Mouse (Mus musculus): Measurements from ENCODE around the gene Cyp2w1.

Gene Cyp2w1

DNA sequence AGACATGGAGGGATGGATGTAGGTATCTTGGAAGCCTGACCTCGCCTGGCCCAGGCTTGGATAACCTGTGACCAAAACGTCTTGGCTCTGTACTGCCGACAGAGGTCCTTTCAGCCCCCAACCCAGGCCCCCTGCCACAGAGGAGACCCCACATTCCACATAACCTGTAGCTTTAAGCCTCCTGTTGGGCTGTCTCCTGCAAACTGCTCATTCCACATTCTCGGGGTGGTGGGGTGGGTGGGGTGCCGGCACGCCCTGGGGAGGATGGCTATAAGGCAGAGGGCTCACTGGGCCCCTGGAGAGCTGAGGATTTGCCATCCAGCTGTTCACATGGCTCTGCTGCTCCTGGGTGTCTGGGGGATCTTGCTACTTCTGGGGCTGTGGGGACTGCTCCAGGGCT lies at the start of gene Cyp2w1:
TSS of gene Cyp2w1 (plus strand) at position 301 of the 400 bp plus-strand sequence.
- no peak for DNase-seq

DNA sequence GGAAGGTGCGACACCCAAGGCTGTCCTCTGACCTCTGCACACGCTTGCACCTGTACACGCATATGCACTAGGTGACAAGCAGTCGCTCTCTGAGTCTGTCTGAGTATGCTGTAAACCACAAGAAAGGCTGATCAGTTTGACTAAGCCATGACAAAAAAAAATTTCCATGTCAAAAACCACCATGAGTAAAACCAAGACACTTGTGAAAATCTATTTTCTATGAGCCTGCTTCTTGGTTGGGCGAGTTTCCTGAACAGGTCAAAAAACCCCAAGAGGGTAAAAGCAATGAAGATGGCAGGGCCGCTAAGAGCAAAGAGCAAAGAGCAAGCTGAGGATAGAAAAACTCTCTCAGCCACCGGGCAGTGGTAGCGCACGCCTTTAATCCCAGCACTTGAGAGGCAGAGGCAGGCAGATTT lies 48.8 kb upstream of the Cyp2w1 start:
- DNase-seq, result peak; percentile 24

GRCm38 (mm10) chr5:139309946-139310345 lies 42.5 kb upstream of the Cyp2w1 start:
- DNase-seq, result no peak

GRCm38 (mm10) chr5:139310477-139310876 lies 41.9 kb upstream of the Cyp2w1 start:
- no peak for DNase-seq

DNA sequence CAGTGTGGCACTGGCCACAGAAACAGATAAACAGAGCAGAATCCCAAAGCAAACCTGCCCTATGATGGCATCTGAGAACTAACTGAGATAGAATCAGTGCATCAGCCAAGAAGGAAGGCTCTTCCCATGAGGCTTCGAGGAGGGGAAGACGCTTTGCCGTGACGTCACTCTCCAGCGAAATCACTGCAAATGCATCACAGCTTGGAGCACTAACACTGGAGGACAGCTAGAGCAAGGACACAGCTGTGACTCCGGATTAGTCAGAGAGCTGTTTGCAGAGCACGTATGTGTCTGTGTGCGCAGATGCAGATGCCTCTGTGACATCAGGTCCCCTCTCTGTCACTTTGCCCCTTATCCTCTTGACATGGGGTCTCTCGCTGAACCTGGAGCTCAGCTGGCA lies 40.6 kb upstream of the Cyp2w1 start:
- DNase-seq, result no peak

- no peak for DNase-seq
Observed at GRCm38 (mm10) chr5:139313536-139313935, 38.9 kb upstream of the Cyp2w1 start.

DNA sequence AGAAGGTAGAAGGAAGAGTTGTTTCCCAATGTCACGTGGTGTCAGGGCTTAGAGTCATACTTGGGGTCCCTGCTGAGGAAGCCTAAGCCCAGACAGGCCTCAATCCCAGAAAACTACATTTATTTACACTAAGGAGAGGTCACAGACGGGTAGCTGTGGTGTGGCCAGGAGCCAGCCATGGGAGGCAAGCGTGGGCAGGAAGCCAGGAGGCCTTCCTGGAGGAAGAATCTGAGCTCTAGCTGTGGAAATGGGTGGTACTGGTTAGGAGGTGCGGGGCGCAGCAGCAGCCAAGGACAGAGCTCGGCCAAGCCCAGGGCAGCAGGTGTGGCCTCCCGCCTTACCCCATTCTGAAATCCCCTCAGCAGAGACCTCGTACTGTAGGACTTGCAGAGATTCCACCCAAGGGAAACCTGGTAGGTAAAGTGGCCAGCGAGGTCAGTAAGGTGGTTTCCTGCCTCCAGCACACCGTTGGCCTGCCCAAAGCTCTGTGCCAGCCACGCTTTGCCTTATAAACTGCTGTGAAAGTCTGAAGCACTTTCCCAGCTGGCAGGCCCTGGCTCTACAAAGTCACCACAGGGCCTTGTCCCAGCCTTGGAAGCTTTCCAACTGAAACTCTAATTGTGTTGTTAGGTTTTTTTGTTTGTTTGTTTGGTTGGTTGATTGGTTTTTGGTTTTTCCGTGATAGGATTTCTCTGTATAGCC lies 37.3 kb upstream of the Cyp2w1 start:
- no peak for DNase-seq

DNA sequence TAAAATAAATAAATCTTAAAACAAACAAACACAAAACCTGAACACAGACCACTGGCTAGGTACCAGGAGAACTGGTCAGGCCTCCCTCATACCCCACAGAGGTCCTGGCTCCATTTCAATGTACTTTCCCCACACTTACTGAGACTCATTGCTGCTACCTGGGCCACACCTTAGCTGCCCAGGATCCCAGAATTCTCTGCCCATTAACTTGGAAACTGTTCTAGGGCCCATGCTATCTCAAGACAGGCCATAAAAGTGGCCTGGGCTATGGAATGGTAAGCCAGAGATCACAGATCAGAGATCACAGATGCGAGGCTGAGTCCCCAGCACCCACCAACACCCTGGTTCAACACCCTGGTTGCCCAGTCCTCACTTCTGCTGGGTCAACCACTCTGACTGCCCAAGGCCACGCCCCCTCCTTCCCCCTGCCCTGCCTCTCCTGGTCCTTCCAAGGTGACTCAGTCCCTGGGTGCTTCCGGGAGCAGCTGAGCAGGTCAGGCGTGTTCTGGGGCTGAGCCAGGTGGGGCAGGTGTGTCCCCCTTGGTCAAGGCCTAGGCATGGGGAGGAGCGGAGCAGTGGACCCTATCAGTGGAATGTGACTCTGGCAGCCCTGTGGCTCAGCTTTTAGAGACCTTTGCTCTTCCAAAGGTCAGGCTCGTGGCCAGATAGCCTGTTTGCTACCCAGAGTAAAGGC lies 35.3 kb upstream of the Cyp2w1 start:
- DNase-seq, result no peak

DNA sequence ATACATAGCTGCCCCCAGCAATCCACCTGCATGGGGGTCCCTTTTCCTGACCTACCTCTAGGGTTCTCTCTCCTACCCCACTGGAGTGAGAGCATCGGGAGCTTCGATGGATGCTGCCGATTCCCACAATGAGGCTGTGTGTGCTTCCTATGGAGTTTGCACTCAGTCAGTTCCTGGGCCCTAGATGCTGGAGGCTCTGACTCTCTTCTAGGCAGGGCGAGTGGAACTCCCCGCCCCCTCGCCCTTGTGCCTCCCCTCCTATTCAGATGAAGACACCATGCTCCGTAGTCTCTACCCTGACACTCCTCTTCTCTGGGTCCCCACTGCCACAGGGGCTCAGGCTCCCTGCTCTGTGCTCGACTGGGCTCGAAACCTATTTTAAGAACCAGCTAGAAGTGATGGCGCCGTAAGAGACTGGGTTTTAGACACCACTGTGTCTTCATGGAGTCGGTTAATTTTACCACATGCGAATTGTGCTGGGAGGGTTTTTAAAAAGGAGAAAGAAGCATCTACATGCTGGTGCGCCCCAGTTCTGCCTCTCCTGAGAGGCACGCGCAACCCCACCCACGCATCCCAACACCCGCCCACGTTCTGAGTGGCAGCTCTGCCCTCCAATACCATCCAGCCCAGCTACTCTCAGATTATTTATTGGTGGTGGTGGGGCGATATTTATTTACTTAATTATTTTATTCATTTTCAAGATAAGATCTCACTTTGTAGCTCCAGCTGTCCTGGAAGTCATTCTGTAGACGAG lies 34.5 kb upstream of the Cyp2w1 start:
- DNase-seq, result no peak

DNA sequence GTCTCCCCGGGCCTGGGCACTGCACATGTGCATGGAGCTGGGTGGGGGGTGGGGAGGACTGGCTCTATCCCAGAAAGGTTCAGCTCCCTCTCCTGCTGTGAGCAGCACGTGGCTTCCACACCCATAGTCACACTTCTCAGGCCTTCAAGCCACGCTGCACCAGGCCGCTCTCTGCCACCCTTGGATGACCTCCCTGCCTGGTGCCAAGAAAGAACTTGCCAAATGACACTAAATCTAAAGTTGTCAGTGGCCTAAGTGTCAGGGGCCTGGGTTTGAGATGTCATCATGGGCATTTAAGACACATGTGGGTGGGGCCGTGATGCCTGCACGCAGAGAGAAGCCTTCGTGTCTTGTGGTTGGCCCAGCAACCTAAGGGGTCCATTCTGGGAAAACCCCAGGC lies 32.0 kb upstream of the Cyp2w1 start:
- no peak for DNase-seq

- no peak for DNase-seq
Observed at GRCm38 (mm10) chr5:139321331-139321730, 31.1 kb upstream of the Cyp2w1 start.

- no peak for DNase-seq
Observed at GRCm38 (mm10) chr5:139323260-139323924, 29.0 kb upstream of the Cyp2w1 start.

DNA sequence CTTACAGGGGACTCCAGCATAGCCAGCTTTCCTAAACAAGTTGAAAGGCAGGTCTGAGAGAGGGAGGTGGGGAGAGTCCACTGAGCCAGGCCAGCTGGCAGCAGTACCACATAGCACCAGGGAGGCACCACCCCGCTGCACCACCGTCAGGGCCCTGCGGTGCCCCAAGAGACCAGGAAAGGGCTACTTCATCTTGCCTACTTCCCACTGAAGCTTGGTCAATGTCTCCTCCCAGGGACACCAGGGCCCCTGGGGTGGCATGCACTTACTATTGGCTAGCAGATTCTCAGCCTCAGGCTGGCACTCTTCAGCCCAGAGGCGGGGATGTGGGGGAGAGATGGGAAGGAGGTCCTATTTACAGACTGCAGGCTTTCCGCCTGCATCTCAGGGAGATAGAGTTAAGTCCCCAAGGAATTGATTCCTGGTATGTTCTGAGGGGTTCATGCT lies 28.3 kb upstream of the Cyp2w1 start:
- DNase-seq, result no peak

- DNase-seq, result peak; percentile 59
Observed at GRCm38 (mm10) chr5:139324691-139325394, 27.6 kb upstream of the Cyp2w1 start.

- peak; percentile 70 for DNase-seq
Observed at GRCm38 (mm10) chr5:139325395-139325966, 26.9 kb upstream of the Cyp2w1 start, which contains the start of gene Adap1. TSS of gene Adap1 (minus strand) at chr5:139325622.

- DNase-seq, result no peak
Observed at GRCm38 (mm10) chr5:139326111-139326696, 26.2 kb upstream of the Cyp2w1 start.

DNA sequence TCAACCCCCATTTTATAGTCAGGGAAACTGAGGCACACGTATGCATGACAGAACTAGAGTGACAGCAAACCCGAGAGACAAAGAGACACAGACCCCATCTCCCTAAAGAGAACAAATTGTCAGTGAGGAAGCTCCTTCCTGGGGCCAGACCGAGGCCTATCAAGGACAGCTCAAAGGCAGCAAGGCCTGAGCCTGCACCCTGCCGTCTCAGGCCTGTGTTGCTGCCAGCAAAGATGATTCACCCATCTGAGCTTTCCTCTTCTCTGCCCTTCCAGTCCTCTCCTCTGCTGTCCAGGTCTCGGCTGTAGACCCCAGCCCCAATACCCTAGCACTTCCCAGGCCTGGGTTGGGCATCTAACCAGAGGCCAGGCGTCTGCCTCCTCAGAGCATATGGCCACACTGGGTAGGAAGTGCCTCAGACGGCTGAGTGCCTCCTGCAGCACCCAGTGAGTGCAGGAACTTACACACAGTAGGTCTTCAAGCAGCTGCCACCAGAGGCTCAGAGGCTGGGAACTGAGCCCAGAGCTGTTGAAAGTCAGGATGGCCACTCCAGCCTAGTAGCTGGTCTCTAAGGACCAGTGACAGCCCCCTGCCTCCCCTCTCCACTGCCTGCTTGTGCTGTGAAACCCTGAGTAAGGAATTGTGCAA lies 25.3 kb upstream of the Cyp2w1 start:
- no peak for DNase-seq

DNA sequence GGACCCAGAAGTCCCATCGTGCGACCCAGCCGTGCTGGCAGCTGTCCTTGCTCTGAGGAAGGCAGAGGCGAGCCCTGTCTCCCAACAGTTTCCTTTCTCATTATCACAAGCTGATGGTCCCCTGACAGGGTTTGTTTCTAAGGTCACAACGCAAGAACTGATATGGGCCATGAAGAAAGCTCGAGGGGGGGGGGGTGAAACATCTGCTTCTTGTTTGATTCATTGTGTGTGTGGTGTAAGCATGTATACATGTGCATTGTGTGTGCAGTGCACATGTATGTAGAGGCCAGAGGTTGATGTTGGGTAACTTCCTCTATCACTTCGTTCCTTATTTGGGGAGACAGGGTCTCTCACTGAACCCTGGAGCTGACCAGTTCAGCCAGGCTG lies 24.8 kb upstream of the Cyp2w1 start:
- no peak for DNase-seq

- no peak for DNase-seq
Observed at GRCm38 (mm10) chr5:139330766-139331165, 21.7 kb upstream of the Cyp2w1 start.

DNA sequence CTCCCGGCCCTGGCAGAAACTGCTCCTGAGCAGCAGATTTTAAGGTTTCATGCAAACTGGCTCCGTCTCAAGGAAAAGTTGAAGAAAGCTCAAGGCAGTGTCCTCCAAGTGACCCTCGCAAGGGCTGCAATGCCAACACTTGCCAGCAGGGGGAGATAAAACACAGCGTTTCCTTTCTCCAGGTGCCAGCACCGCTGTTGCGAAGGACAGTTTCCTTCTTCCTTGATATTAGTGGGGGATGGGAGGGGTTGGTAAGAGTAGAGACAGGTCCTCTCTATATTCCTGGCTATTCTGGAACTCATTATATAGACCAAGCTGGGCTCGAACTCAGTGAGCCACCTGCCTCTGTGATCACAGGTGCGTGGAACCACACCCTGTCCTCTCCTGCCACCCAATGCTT lies 20.7 kb upstream of the Cyp2w1 start:
- DNase-seq, result peak; percentile 75

DNA sequence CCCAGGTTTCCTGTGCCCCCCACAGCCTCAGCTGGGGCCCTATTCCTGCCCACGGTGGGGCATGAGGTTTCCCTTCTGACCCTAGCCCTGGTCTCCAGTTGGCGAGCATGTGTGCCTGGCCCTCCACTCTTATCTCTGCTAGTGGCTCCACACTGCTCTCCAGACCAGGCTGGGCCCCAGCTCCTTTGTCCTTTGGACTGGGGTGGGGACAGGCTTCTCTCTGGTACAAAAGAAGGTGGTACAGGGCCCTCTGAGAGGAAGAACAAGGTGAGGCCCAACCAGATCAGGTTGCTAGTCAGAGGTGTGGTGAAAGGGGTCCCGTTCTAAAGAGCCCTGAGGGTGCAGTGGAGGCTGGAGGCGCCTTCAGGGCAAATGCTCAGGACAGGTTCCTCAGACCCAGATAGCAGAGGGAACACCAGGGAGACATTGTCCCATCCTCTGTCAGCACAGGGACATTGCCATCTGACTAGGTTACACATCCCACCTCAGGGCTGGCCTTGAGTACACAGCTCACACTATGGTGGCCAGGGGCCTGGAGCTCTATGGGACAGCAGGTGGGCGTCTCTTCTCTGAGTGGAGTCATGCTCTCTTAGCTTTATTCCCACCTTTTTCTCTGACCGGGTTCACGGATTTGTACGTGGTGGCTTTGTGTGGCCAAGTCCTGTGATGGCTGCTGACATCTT lies 19.7 kb upstream of the Cyp2w1 start:
- no peak for DNase-seq
